Mouse (Mus musculus) brain, embryonic 14.5 days (tissue): Measurements from ENCODE around the gene Phactr1.

ENCODE experiments used
- CTCF ChIP-seq: fragments of 200-500 bp; IDR thresholded peaks from 2 replicates; pipeline ENCODE4 v1.5.1; 2012; ENCODE audit warnings: inconsistent platforms, mild to moderate bottlenecking, moderate library complexity, borderline replicate concordance; ENCODE audit not compliant: insufficient read depth, insufficient read length; ENCODE audit errors: extremely low read depth
- POLR2A ChIP-seq: fragments of 200-500 bp; IDR thresholded peaks from 2 replicates; pipeline ENCODE4 v1.6.1; 2012; ENCODE audit warnings: mild to moderate bottlenecking, inconsistent platforms, borderline replicate concordance; ENCODE audit not compliant: poor library complexity, insufficient read depth, insufficient read length, severe bottlenecking; ENCODE audit errors: extremely low read depth

GRCm38 (mm10) chr13:42835441-42835840 lies 155.0 kb downstream of the Phactr1 start:
- TF ChIP-seq CTCF: peak; percentile 21; the same call in 1 of the 2 replicates
- TF ChIP-seq POLR2A: no peak
